Mouse (Mus musculus): ENCODE measurements around the gene Adprhl1.

DNA sequence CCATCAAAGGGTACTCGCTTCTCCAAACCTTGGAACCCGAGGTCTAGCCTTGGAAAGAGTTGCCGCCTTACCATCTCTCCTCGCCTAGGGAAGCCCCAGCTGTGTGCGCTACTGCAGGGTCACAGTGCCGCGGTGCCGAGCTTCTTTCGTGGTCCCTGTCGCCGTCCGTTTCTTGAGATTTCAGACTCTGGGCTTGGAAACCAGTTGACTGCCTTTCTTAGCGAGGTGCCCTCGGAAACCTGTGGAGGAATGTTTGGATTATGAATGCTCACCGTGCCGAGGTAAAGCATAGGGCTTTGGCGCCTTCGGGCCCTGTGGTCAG is 53.0 kb downstream of the Adprhl1 start:
- TF ChIP-seq POLR2A (IDR thresholded peaks at IDR 0.05; ENCODE audit: control insufficient read depth, low read depth, low read length): no peak
- no peak for TF ChIP-seq CTCF (IDR thresholded peaks at IDR 0.05; ENCODE audit: control insufficient read depth, insufficient read depth, insufficient replicate concordance, low read depth, low read length)
